Mouse (Mus musculus): ENCODE results near the gene Ints3. TPM values are rescaled to one million over a fixed set of nuclear protein-coding genes. Genes with fewer than 3 reads are reported as not detected.

Ints3 gene
- polyA plus RNA-seq, 1 experiment = 36.0 TPM

GRCm38 (mm10) chr3:90423549-90423948 lies 9.9 kb downstream of the Ints3 start:
- TF ChIP-seq GATA1 (IDR thresholded peaks at IDR 0.05; ENCODE audit: low read length) = no peak

GRCm38 (mm10) chr3:90420696-90421095 lies 12.7 kb downstream of the Ints3 start:
- no peak for TF ChIP-seq GATA1 (IDR thresholded peaks at IDR 0.05; ENCODE audit: low read length)

- no peak for TF ChIP-seq GATA1 (IDR thresholded peaks at IDR 0.05; ENCODE audit: low read length)
Observed at GRCm38 (mm10) chr3:90413011-90413396, 20.4 kb downstream of the Ints3 start.

GRCm38 (mm10) chr3:90412312-90413010 lies 21.0 kb downstream of the Ints3 start:
- TF ChIP-seq GATA1 (IDR thresholded peaks at IDR 0.05; ENCODE audit: low read length) = no peak

GRCm38 (mm10) chr3:90408721-90409120 lies 24.7 kb downstream of the Ints3 start:
- TF ChIP-seq GATA1 (IDR thresholded peaks at IDR 0.05; ENCODE audit: low read length) = no peak

GRCm38 (mm10) chr3:90406414-90406813 lies 27.0 kb downstream of the Ints3 start:
- TF ChIP-seq GATA1 (IDR thresholded peaks at IDR 0.05; ENCODE audit: low read length) = no peak

- no peak for TF ChIP-seq GATA1 (IDR thresholded peaks at IDR 0.05; ENCODE audit: low read length)
Observed at GRCm38 (mm10) chr3:90404609-90405008, 28.8 kb downstream of the Ints3 start.

GRCm38 (mm10) chr3:90404121-90404520 lies 29.3 kb downstream of the Ints3 start:
- no peak for TF ChIP-seq GATA1 (IDR thresholded peaks at IDR 0.05; ENCODE audit: low read length)

- no peak for TF ChIP-seq GATA1 (IDR thresholded peaks at IDR 0.05; ENCODE audit: low read length)
Observed at GRCm38 (mm10) chr3:90400993-90401392, 32.4 kb downstream of the Ints3 start.

GRCm38 (mm10) chr3:90395629-90396028 lies 37.8 kb downstream of the Ints3 start:
- no peak for TF ChIP-seq GATA1 (IDR thresholded peaks at IDR 0.05; ENCODE audit: low read length)

- no peak for TF ChIP-seq GATA1 (IDR thresholded peaks at IDR 0.05; ENCODE audit: low read length)
Observed at GRCm38 (mm10) chr3:90392661-90393060, 40.8 kb downstream of the Ints3 start.

GRCm38 (mm10) chr3:90391941-90392340 lies 41.5 kb downstream of the Ints3 start:
- no peak for TF ChIP-seq GATA1 (IDR thresholded peaks at IDR 0.05; ENCODE audit: low read length)

- no peak for TF ChIP-seq GATA1 (IDR thresholded peaks at IDR 0.05; ENCODE audit: low read length)
Observed at GRCm38 (mm10) chr3:90391004-90391403, 42.4 kb downstream of the Ints3 start.

- no peak for TF ChIP-seq GATA1 (IDR thresholded peaks at IDR 0.05; ENCODE audit: low read length)
Observed at GRCm38 (mm10) chr3:90389511-90390490, 43.6 kb downstream of the Ints3 start, which contains the start of gene Slc27a3. Gene Slc27a3, minus strand, starts transcription at chr3:90389938.

GRCm38 (mm10) chr3:90388726-90389510 lies 44.5 kb downstream of the Ints3 start:
- TF ChIP-seq GATA1 (IDR thresholded peaks at IDR 0.05; ENCODE audit: low read length) = no peak

GRCm38 (mm10) chr3:90388192-90388591 lies 45.2 kb downstream of the Ints3 start:
- no peak for TF ChIP-seq GATA1 (IDR thresholded peaks at IDR 0.05; ENCODE audit: low read length)
